Mouse (Mus musculus): Measurements from ENCODE around the gene Serinc2.

GRCm38 (mm10) chr4:130299629-130300018 lies 20.6 kb upstream of the Serinc2 start:
- TF ChIP-seq CTCF (conservative IDR thresholded peaks at IDR 0.05; ENCODE audit: insufficient read depth, insufficient read length, low read depth, low read length) (no peak), POLR2A (IDR thresholded peaks at IDR 0.05; ENCODE audit: low read depth, low read length) (no peak)

Measured in kidney, adult 2 months (tissue).